21 mouse cellular contexts compared by ENCODE assay signal in the genomic region with DNA sequence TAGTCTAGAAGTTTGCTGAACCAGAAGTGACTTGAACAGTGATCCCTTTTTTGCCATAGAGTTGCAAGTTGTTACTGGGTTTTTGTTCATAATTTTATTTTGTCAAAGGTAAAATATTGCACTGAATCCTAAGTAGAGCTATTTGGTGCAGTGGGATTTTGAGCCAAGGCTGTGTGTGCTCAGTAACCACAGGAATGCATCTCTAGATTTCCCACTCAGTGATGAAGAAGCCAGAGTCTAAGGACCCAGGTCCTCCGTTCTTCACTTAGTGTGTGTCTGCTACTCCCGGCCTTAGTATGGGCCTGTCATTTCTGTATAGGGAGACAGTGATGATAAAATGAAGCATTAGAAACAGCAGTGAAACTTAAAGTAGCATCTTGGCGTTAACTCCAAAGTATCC. TPM values are rescaled to one million over a fixed set of nuclear protein-coding genes. Genes with fewer than 3 reads are reported as not detected.
DNase-seq lines count a peak whose midpoint lies in the region; ATAC-seq and TF ChIP-seq lines count a peak whose summit lies in the region.
"Had no signal": no experiment of that assay in that cellular context is flagged by ENCODE, and none has a peak within 500 bp of the region (broad histone marks: within the 10 kb centered on the region; RNA-seq: fewer than 3 reads in every experiment).

No protein-coding gene starts in this region.

- no peak for TF ChIP-seq POLR2A in lung, adult 2 months (IDR thresholded peaks at IDR 0.05; ENCODE audit: borderline replicate concordance, extremely low read depth, low read depth, low read length)

- ATAC-seq in embryonic facial prominence, embryonic 14.5 days (ENCODE audit: low read depth): no peak
- no peak for ATAC-seq in lung, embryonic 15.5 days (ENCODE audit: borderline replicate concordance, extremely low read depth, low FRiP score, low TSS enrichment)
- ATAC-seq: forebrain, embryonic 13.5 days; forebrain, postnatal 0 days; hindbrain, embryonic 16.5 days had no signal

- no peak overlapping the region for H3K4me3 ChIP-seq in embryonic facial prominence, embryonic 14.5 days (ENCODE audit: low read depth, low read length)
- H3K4me3 ChIP-seq in embryonic facial prominence, embryonic 10.5 days: no peak overlapping the region
- H3K4me3 ChIP-seq in lung, embryonic 15.5 days: no peak overlapping the region
- H3K4me3 ChIP-seq in lung, adult 2 months (replicated peaks; ENCODE audit: extremely low read depth, low read depth, low read length): no peak overlapping the region
- H3K4me3 ChIP-seq: embryonic facial prominence, embryonic 12.5 days; forebrain, embryonic 13.5 days; gastrocnemius, adult 2 months; heart, embryonic 13.5 days; hindbrain, embryonic 12.5 days had no signal

- no peaks in the 10 kb centered on the region for H3K9me3 ChIP-seq in embryonic facial prominence, embryonic 14.5 days (ENCODE audit: control insufficient read depth, low read length)
- H3K9me3 ChIP-seq in embryonic facial prominence, embryonic 10.5 days: no peaks in the 10 kb centered on the region
- no peaks in the 10 kb centered on the region for H3K9me3 ChIP-seq in lung, embryonic 15.5 days
- H3K9me3 ChIP-seq: embryonic facial prominence, embryonic 12.5 days; forebrain, embryonic 13.5 days; heart, embryonic 13.5 days; hindbrain, embryonic 12.5 days had no signal

- no peaks in the 10 kb centered on the region for H3K4me1 ChIP-seq in embryonic facial prominence, embryonic 14.5 days (ENCODE audit: control insufficient read depth, insufficient read depth, low read length)
- no peaks in the 10 kb centered on the region for H3K4me1 ChIP-seq in embryonic facial prominence, embryonic 10.5 days
- no peaks in the 10 kb centered on the region for H3K4me1 ChIP-seq in lung, embryonic 15.5 days
- no peaks in the 10 kb centered on the region; the same call in none of the 2 replicates for H3K4me1 ChIP-seq in lung, adult 2 months (ENCODE audit: control insufficient read depth, insufficient read depth, low read length)
- H3K4me1 ChIP-seq: embryonic facial prominence, embryonic 12.5 days; hindbrain, embryonic 12.5 days had no signal

- 74% methylated on average over 3 of the region's 3 CpGs for WGBS in embryonic facial prominence, embryonic 14.5 days
- 91% methylated on average over 3 of the region's 3 CpGs for WGBS in embryonic facial prominence, embryonic 10.5 days
- WGBS in lung, embryonic 15.5 days: 72% methylated on average over 3 of the region's 3 CpGs
- WGBS in lung, adult 2 months: 75% methylated on average over 3 of the region's 3 CpGs

- H3K9ac ChIP-seq in embryonic facial prominence, embryonic 14.5 days (ENCODE audit: low read depth, low read length): no peak overlapping the region
- H3K9ac ChIP-seq in lung, embryonic 15.5 days: no peak overlapping the region
- H3K9ac ChIP-seq: embryonic facial prominence, embryonic 12.5 days; forebrain, embryonic 13.5 days; forebrain, postnatal 0 days; heart, embryonic 13.5 days; hindbrain, embryonic 12.5 days had no signal

- TF ChIP-seq CTCF in lung, adult 2 months (IDR thresholded peaks at IDR 0.05; ENCODE audit: insufficient read depth, low read length): no peak

- no peak overlapping the region for H3K4me2 ChIP-seq in embryonic facial prominence, embryonic 14.5 days (ENCODE audit: low read depth, low read length)
- H3K4me2 ChIP-seq in lung, embryonic 15.5 days: no peak overlapping the region
- H3K4me2 ChIP-seq: embryonic facial prominence, embryonic 12.5 days; forebrain, embryonic 13.5 days; heart, embryonic 13.5 days; hindbrain, embryonic 12.5 days had no signal

- H3K36me3 ChIP-seq in embryonic facial prominence, embryonic 14.5 days (ENCODE audit: control insufficient read depth, insufficient read depth, low read length): peaks cover 56% of the 10 kb centered on the region
- H3K36me3 ChIP-seq in embryonic facial prominence, embryonic 10.5 days (replicated peaks): peaks cover 78% of the 10 kb centered on the region
- H3K36me3 ChIP-seq in lung, embryonic 15.5 days: peaks cover 44% of the 10 kb centered on the region

- H3K27me3 ChIP-seq in embryonic facial prominence, embryonic 14.5 days (replicated peaks; ENCODE audit: control insufficient read depth, insufficient read depth, low read length): no peaks in the 10 kb centered on the region
- no peaks in the 10 kb centered on the region for H3K27me3 ChIP-seq in embryonic facial prominence, embryonic 10.5 days (replicated peaks; ENCODE audit: low read depth, poor library complexity, severe bottlenecking)
- no peaks in the 10 kb centered on the region for H3K27me3 ChIP-seq in lung, embryonic 15.5 days
- H3K27me3 ChIP-seq: embryonic facial prominence, embryonic 12.5 days; forebrain, embryonic 13.5 days; heart, embryonic 13.5 days; hindbrain, embryonic 12.5 days had no signal

- peak; percentile 26 for DNase-seq in embryonic facial prominence, embryonic 14.5 days (ENCODE audit: low spot score)
- DNase-seq in embryonic facial prominence, embryonic 10.5 days (ENCODE audit: low spot score): no peak
- no peak for DNase-seq in lung, adult 2 months
- peak; percentile 52 for DNase-seq in NIH3T3 (ENCODE audit: low read depth)
- peak; percentile 46 for DNase-seq in lung, postnatal 36 days
- no peak for DNase-seq in right cerebral cortex, adult 2 months (ENCODE audit: low spot score in 2 of 2)
- DNase-seq: adrenal gland, adult 2 months; adrenal gland, postnatal 36 days; cerebellum, adult 8-10 months; cerebellum, postnatal 14 days; embryo, embryonic 11 days; forebrain, postnatal 0 days; gastrocnemius, adult 2 months; gastrocnemius, postnatal 25 days; heart, postnatal 4 days had no signal

- H3K27ac ChIP-seq in embryonic facial prominence, embryonic 14.5 days (replicated peaks; ENCODE audit: low read depth, low read length): no peak overlapping the region
- no peak overlapping the region for H3K27ac ChIP-seq in embryonic facial prominence, embryonic 10.5 days (replicated peaks)
- H3K27ac ChIP-seq in lung, embryonic 15.5 days: peak overlapping the region; percentile 7; the same call in 1 of the 2 replicates
- H3K27ac ChIP-seq: embryonic facial prominence, embryonic 12.5 days; forebrain, embryonic 13.5 days; gastrocnemius, adult 2 months; heart, embryonic 13.5 days; hindbrain, embryonic 12.5 days had no signal

RNA-seq across cellular contexts. Expression of a gene that starts 27.5 kb away (rescaled TPM):
- polyA plus RNA-seq in embryonic facial prominence, embryonic 14.5 days (2014; fragmentation: Nextera tagmentation; extraction: Ambion mirVana): 23.9 and 27.3 TPM in 2 replicates
- polyA plus RNA-seq in embryonic facial prominence, embryonic 10.5 days (2016; fragmentation: Nextera tagmentation; extraction: Ambion mirVana): 26.9 and 27.6 TPM in 2 replicates
- 26.0 and 29.5 TPM in 2 replicates for polyA plus RNA-seq in lung, embryonic 15.5 days (2015; fragmentation: Nextera tagmentation; extraction: Ambion mirVana)
- polyA plus RNA-seq in lung, adult 2 months (2012; rRNA removed): 77.0 and 91.8 TPM in 2 replicates

Comparison
In these comparisons a context has a peak if more than half of its experiments do, and no peak if none do; other contexts are left out.
1. DNase-seq: peak in embryonic facial prominence, embryonic 14.5 days (single experiment), NIH3T3 (single experiment) and lung, postnatal 36 days (single experiment); none in embryonic facial prominence, embryonic 10.5 days (single experiment), lung, adult 2 months (single experiment) and right cerebral cortex, adult 2 months (0 of 2).